Mouse (Mus musculus): ENCODE measurements at regions not wholly inside any gene's neighbourhood (a gene's known extent, or its start where the extent isn't known, plus 50 kb on each side); places are given as distances from the start of the nearest gene placed in this dataset.

GRCm38 (mm10) chr3:39961836-39962640 lies 569.0 kb upstream of the Intu start:
- TF ChIP-seq CTCF (IDR thresholded peaks at IDR 0.05; ENCODE audit: borderline replicate concordance, insufficient read depth, low read length) (no peak), POLR2A (IDR thresholded peaks at IDR 0.05; ENCODE audit: low read depth, low read length) (no peak)
